ENCODE assay signal across 11 mouse cellular contexts in genomic region chr14:29017883-29018282, GRCm38 (mm10). TPM values are rescaled to one million over a fixed set of nuclear protein-coding genes. Genes with fewer than 3 reads are reported as not detected.
DNase-seq lines count a peak whose midpoint lies in the region; ATAC-seq lines count a peak whose summit lies in the region.
"Had no signal": no experiment of that assay in that cellular context is flagged by ENCODE, and none has a peak within 500 bp of the region (broad histone marks: within the 10 kb centered on the region; RNA-seq: fewer than 3 reads in every experiment).

Gene Lrtm1, plus strand, starts transcription at chr14:29018208.

- H3K4me2 ChIP-seq in hindbrain, embryonic 11.5 days (replicated peaks; ENCODE audit: low read depth, low read length) = no peak within 1 kb of the TSS
- no peak within 1 kb of the TSS for H3K4me2 ChIP-seq in hindbrain, embryonic 12.5 days (replicated peaks)
- H3K4me2 ChIP-seq in limb, embryonic 11.5 days (ENCODE audit: low read depth, severe bottlenecking) = no peak within 1 kb of the TSS

- H3K9ac ChIP-seq in hindbrain, embryonic 11.5 days (ENCODE audit: low read depth, low read length) = no peak within 1 kb of the TSS
- H3K9ac ChIP-seq in hindbrain, embryonic 12.5 days = no peak within 1 kb of the TSS
- no peak within 1 kb of the TSS for H3K9ac ChIP-seq in limb, embryonic 11.5 days (ENCODE audit: low read length)

- peak; percentile 55 for DNase-seq in hindbrain, embryonic 11.5 days (ENCODE audit: low spot score)
- peak; percentile 10 for DNase-seq in adrenal gland, postnatal 25 days
- DNase-seq in heart, adult 18-20 months = peak; percentile 70 to 86
- DNase-seq in limb, embryonic 11.5 days (ENCODE audit: low spot score) = peak; percentile 73
- DNase-seq in testis, postnatal 10 days (ENCODE audit: low spot score) = no peak
- DNase-seq in thymus, adult 18-20 months = no peak
- DNase-seq: right cerebral cortex, adult 18-20 months had no signal

- no peak within 1 kb of the TSS for H3K4me3 ChIP-seq in hindbrain, embryonic 11.5 days (ENCODE audit: low read depth, low read length)
- no peak within 1 kb of the TSS for H3K4me3 ChIP-seq in hindbrain, embryonic 12.5 days
- no peak within 1 kb of the TSS for H3K4me3 ChIP-seq in limb, embryonic 11.5 days (ENCODE audit: low read depth, low read length)

- H3K4me1 ChIP-seq in hindbrain, embryonic 11.5 days (replicated peaks; ENCODE audit: control insufficient read depth, insufficient read depth, low read length) = peaks cover 5% of the 10 kb centered on the region
- H3K4me1 ChIP-seq in hindbrain, embryonic 12.5 days = peaks cover 20% of the 10 kb centered on the region
- H3K4me1 ChIP-seq in limb, embryonic 11.5 days (ENCODE audit: control insufficient read depth, insufficient read depth, low read length) = peaks cover 10% of the 10 kb centered on the region

- no peaks in the 10 kb centered on the region for H3K36me3 ChIP-seq in hindbrain, embryonic 11.5 days (ENCODE audit: control insufficient read depth, insufficient read depth, low read length)
- no peaks in the 10 kb centered on the region for H3K36me3 ChIP-seq in hindbrain, embryonic 12.5 days
- H3K36me3 ChIP-seq in limb, embryonic 11.5 days (ENCODE audit: control insufficient read depth, insufficient read depth, low read length) = no peaks in the 10 kb centered on the region

- WGBS in hindbrain, embryonic 11.5 days = 4% methylated on average over 5 of the region's 5 CpGs
- WGBS in hindbrain, embryonic 12.5 days = 3% methylated on average over 5 of the region's 5 CpGs
- 9% methylated on average over 5 of the region's 5 CpGs for WGBS in limb, embryonic 11.5 days

- H3K9me3 ChIP-seq in hindbrain, embryonic 11.5 days (ENCODE audit: control insufficient read depth, low read length) = no peaks in the 10 kb centered on the region
- H3K9me3 ChIP-seq in hindbrain, embryonic 12.5 days (replicated peaks) = no peaks in the 10 kb centered on the region
- H3K9me3 ChIP-seq in limb, embryonic 11.5 days (ENCODE audit: control insufficient read depth, low read length) = no peaks in the 10 kb centered on the region

- no peaks in the 10 kb centered on the region for H3K27me3 ChIP-seq in hindbrain, embryonic 11.5 days (ENCODE audit: control insufficient read depth, insufficient read depth, low read length)
- no peaks in the 10 kb centered on the region for H3K27me3 ChIP-seq in hindbrain, embryonic 12.5 days
- no peaks in the 10 kb centered on the region for H3K27me3 ChIP-seq in limb, embryonic 11.5 days (ENCODE audit: control insufficient read depth, insufficient read depth, low read length)

- peak; percentile 35; the same call in 1 of the 2 replicates for ATAC-seq in hindbrain, embryonic 11.5 days (ENCODE audit: low FRiP score)
- no peak; the same call in 1 of the 2 replicates for ATAC-seq in hindbrain, embryonic 12.5 days (ENCODE audit: low FRiP score)
- no peak for ATAC-seq in limb, embryonic 11.5 days (ENCODE audit: insufficient number of reproducible peaks, low FRiP score, low TSS enrichment, low read depth)
- ATAC-seq in megakaryocyte-erythroid progenitor cell, adult 5-6 weeks (replicated peaks; ENCODE audit: low FRiP score, low TSS enrichment, poor library complexity, severe bottlenecking) = no peak
- ATAC-seq: CD4-positive, CD25-positive, alpha-beta regulatory T cell, adult 4 months had no signal

- H3K27ac ChIP-seq in hindbrain, embryonic 11.5 days (ENCODE audit: low read depth, low read length) = peak within 1 kb of the TSS; percentile 34; the same call in 1 of the 2 replicates
- H3K27ac ChIP-seq in hindbrain, embryonic 12.5 days = no peak within 1 kb of the TSS
- H3K27ac ChIP-seq in limb, embryonic 11.5 days (replicated peaks; ENCODE audit: low read depth, low read length) = no peak within 1 kb of the TSS

RNA-seq across cellular contexts. Expression of gene Lrtm1, which starts in this region (rescaled TPM):
- 0.36 and 0.62 TPM in 2 replicates for polyA plus RNA-seq in hindbrain, embryonic 11.5 days (2014; fragmentation: Nextera tagmentation; extraction: Ambion mirVana)
- 0.49 and 0.86 TPM in 2 replicates for polyA plus RNA-seq in hindbrain, embryonic 12.5 days (2016; fragmentation: Nextera tagmentation; extraction: Ambion mirVana)
- total RNA-seq in adrenal gland, postnatal 25 days (2021) = 0.09 and 0.48 TPM in 2 replicates
- total RNA-seq in heart, adult 18-20 months (2021) = 100 to 1,000 TPM; 214 to 234 TPM
- 0.15 and 0.16 TPM in 2 replicates for polyA plus RNA-seq in limb, embryonic 11.5 days (2014; fragmentation: Nextera tagmentation; extraction: Ambion mirVana)
- not detected in 2 replicates for total RNA-seq in megakaryocyte-erythroid progenitor cell, adult 5-6 weeks (2014; fragmentation: Nextera tagmentation)
- total RNA-seq in megakaryocyte-erythroid progenitor cell, adult 5-6 weeks (2017) = not detected in 2 replicates
- total RNA-seq: layer of hippocampus, adult 18-20 months had no signal
- polyA plus RNA-seq: CD4-positive, CD25-positive, alpha-beta regulatory T cell, adult 4 months had no signal

Comparison
In these comparisons a context has a peak if more than half of its experiments do, and no peak if none do; other contexts are left out.
1. RNA of gene Lrtm1 (total RNA-seq): 214 to 234 TPM in heart, adult 18-20 months; 0.09 to 0.48 TPM in adrenal gland, postnatal 25 days and not detected in megakaryocyte-erythroid progenitor cell, adult 5-6 weeks; every median in the first group is over 100 times any median in the second.
2. Peak in DNase-seq, ATAC-seq and H3K27ac ChIP-seq in hindbrain, embryonic 11.5 days; RNA of the gene not detected or under 1 TPM.
3. Peak in DNase-seq in adrenal gland, postnatal 25 days; RNA of the gene not detected or under 1 TPM.
4. Peak in DNase-seq in limb, embryonic 11.5 days; RNA of the gene not detected or under 1 TPM.
5. DNase-seq: peak in heart, adult 18-20 months (2 of 2); none in testis, postnatal 10 days (single experiment) and thymus, adult 18-20 months (0 of 2).